Mouse (Mus musculus) heart, embryonic 14.5 days (tissue): ENCODE measurements around the gene Aamp. TPM values are rescaled to one million over a fixed set of nuclear protein-coding genes. Genes with fewer than 3 reads are reported as not detected.
"Not testable (repeated sequence)": the region's sequence is repeated elsewhere in the genome, so short reads cannot be mapped to it uniquely, and the experiment has no call there.

ENCODE experiments used
- ATAC-seq: fragments of 200-750 bp; cut with Nextera tagmentation; 2 replicates; pipeline ENCODE4 v1.8.0; 2017; ENCODE audit warnings: low read depth, moderate TSS enrichment; ENCODE audit not compliant: insufficient number of reproducible peaks, insufficient read depth, low FRiP score
- H3K27ac ChIP-seq, 2 experiments: fragments of 200-500 bp in 1 of 2; fragments of 300-500 bp in 1 of 2; sonication (generic) in 1 of 2; replicated peaks in 1 of 2; 2 replicates each; pipeline ENCODE4 v1.5.1; 2012 to 2014; ENCODE audit warnings: low read depth in 2 of 2, low read length in 2 of 2, control low read depth in 1 of 2, mild to moderate bottlenecking in 1 of 2, mixed read lengths in 1 of 2; ENCODE audit not compliant: control insufficient read depth in 1 of 2, insufficient read depth in 1 of 2
- H3K27me3 ChIP-seq: fragments of 300-500 bp; sonication (generic); 2 replicates; pipeline ENCODE4 v1.6.1; 2014; ENCODE audit warnings: mild to moderate bottlenecking, low read length, control low read depth; ENCODE audit not compliant: control insufficient read depth, insufficient read depth
- H3K36me3 ChIP-seq: fragments of 300-500 bp; sonication (generic); 2 replicates; pipeline ENCODE4 v1.6.1; 2014; ENCODE audit warnings: mild to moderate bottlenecking, control low read depth, low read length, mixed read lengths; ENCODE audit not compliant: control insufficient read depth, insufficient read depth
- H3K4me1 ChIP-seq, 2 experiments: fragments of 200-500 bp in 1 of 2; fragments of 300-500 bp in 1 of 2; sonication (generic) in 1 of 2; 2 replicates each; pipeline ENCODE4 v1.6.1; 2012 to 2014; ENCODE audit warnings: low read length in 2 of 2, control low read depth in 1 of 2, mixed read lengths in 1 of 2; ENCODE audit not compliant: control insufficient read depth in 2 of 2, insufficient read depth in 2 of 2
- H3K4me2 ChIP-seq: fragments of 300-500 bp; sonication (generic); 2 replicates; pipeline ENCODE4 v1.6.1; 2014; ENCODE audit warnings: mild to moderate bottlenecking, low read length
- H3K4me3 ChIP-seq, 2 experiments: fragments of 200-500 bp in 1 of 2; fragments of 300-500 bp in 1 of 2; sonication (generic) in 1 of 2; 2 replicates each; pipeline ENCODE4 v1.5.1; 2012 to 2014; ENCODE audit warnings: low read length in 2 of 2, mild to moderate bottlenecking in 2 of 2, control low read depth in 1 of 2, low read depth in 1 of 2, moderate library complexity in 1 of 2; ENCODE audit not compliant: control insufficient read depth in 1 of 2, insufficient read depth in 1 of 2
- H3K9ac ChIP-seq: fragments of 300-500 bp; sonication (generic); 2 replicates; pipeline ENCODE4 v1.6.1; 2014; ENCODE audit warnings: mild to moderate bottlenecking, low read length
- H3K9me3 ChIP-seq: fragments of 300-500 bp; sonication (generic); 2 replicates; pipeline ENCODE4 v1.6.1; 2016; ENCODE audit warnings: low read length, control low read depth; ENCODE audit not compliant: control insufficient read depth
- WGBS: fragments of 180-500 bp; shearing (Covaris S2); extraction: QIAGEN DNeasy Blood & Tissue Kit; methylation state at CpG from one replicate; pipeline ENCODE4 v1.1.7; 2014; 5-methylcytosine and 5-hydroxymethylcytosine counted together
- polyA plus RNA-seq: library from polyadenylated mRNA; unstranded; fragments of >200 nt; fragmentation: Nextera tagmentation; extraction: Ambion mirVana; gene quantifications from 2 replicates; pipeline ENCODE4 v1.2.1, GENCODE M21; 2014

The Aamp gene
- polyA plus RNA-seq, 1 experiment from 2014 or later = 187 TPM

DNA sequence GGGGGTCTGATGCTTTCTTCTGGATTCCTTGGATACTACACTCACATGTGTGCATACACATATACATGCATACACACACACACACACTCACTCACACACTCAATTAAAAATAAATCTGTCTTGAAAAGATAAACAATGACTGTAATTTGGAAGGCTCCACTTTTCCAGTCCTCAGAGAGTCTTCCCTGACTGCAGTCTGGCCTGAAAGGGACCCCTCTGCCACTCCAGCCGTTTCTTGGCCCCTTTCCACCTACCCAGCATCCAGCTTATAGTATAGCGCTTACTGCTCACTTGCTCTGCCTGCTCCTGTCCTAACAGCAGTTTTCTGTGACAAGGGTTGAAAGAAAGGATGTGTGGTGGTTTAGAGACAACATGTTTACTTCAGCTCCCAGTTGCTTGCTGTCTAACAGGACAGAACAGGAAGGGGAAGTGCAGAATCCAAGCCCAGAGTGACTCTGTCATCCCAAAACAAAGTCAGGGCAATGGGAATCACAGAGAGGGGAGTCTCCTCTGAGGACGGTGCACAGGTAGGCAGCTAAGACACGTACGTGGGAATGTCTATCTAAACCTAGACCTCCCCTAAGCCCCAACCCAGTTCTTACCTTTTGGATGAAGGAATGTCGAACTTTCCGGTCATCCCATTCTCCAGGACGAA is 8.9 kb upstream of the Aamp start:
- Histone ChIP-seq H3K36me3 (peaks cover 67% of the 10 kb centered on the region), H3K4me1 (peaks cover 80 to 91% of the 10 kb centered on the region in 2 experiments), H3K27me3 (no peaks in the 10 kb centered on the region), H3K9me3 (no peaks in the 10 kb centered on the region), H3K9ac (peak overlapping the region; percentile 4; the same call in 1 of the 2 replicates), H3K4me2 (no peak overlapping the region), H3K4me3 (no peak overlapping the region), H3K27ac (peak overlapping the region; percentile 2 to 100; a peak in 2 of 4 replicates)
- no peak for ATAC-seq
- 72% methylated on average over 8 of the region's 8 CpGs for WGBS

DNA sequence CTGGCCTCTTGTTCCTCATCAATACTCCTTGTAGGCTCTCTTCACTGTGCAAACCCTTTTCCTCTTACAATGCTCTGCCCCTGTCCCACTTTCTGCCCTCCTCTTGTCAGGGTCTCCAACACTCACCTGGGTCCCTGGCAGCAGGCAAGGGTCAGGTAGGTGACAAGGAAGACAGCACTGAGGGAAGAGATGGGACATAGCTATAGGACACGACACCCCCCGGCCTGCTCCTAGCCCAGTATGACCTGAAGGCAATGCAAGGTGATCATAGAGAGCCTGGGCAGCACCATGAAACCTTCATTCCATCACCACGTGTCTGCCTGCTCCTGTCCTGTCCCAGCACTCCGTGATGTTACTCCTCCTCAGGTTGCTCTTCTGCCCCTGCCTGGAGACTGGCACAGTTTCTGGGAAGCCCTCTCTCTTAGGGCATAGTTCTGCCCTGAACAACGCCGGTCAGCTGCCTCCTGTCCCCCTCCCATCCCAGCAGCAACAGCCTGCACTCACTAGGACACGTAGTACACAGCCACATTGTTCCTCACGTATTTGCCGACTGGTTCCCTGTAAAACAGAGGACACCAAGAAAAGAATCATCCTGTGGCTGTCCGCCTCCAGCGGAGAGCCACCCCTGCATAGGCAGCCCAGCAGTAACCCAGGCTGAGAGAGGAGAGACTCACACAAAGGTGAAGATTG is 7.9 kb upstream of the Aamp start:
- Histone ChIP-seq H3K9me3 (no peaks in the 10 kb centered on the region), H3K4me3 (no peak overlapping the region), H3K36me3 (peaks cover 65% of the 10 kb centered on the region), H3K4me1 (peaks cover 72 to 88% of the 10 kb centered on the region in 2 experiments), H3K4me2 (no peak overlapping the region), H3K27ac (no peak overlapping the region), H3K9ac (no peak overlapping the region), H3K27me3 (no peaks in the 10 kb centered on the region)
- ATAC-seq = no peak
- 82% methylated on average over 11 of the region's 11 CpGs for WGBS

DNA sequence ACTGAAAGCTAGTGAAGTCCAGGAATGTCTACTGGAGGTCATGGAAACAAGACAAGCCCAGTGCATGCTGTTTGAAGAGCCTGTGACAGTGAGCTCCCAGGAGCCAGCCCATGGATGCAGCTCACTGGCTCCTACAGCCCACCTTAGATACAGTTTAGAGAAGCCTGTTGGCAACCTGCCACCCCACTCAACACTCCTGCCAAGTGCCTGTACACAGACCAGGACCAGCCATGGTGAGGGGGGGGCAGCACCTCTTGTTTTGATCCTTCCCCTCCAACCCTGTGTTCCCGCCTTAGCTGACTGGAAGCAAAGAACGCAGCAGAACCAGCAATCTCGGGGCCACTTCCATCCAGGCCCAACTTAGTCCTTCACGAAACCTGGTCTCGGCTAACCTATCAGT is 5.6 kb upstream of the Aamp start:
- no peak overlapping the region for H3K4me3 ChIP-seq
- 18% methylated on average over 5 of the region's 5 CpGs for WGBS
- ATAC-seq = peak; percentile 82
- peak overlapping the region; percentile 58 for H3K9ac ChIP-seq
- peak overlapping the region; percentile 28 for H3K4me2 ChIP-seq
- peaks cover 53 to 70% of the 10 kb centered on the region in 2 experiments for H3K4me1 ChIP-seq
- H3K9me3 ChIP-seq = no peaks in the 10 kb centered on the region
- peaks cover 67% of the 10 kb centered on the region for H3K36me3 ChIP-seq
- peak overlapping the region; percentile 81 to 87 for H3K27ac ChIP-seq
- H3K27me3 ChIP-seq = no peaks in the 10 kb centered on the region

DNA sequence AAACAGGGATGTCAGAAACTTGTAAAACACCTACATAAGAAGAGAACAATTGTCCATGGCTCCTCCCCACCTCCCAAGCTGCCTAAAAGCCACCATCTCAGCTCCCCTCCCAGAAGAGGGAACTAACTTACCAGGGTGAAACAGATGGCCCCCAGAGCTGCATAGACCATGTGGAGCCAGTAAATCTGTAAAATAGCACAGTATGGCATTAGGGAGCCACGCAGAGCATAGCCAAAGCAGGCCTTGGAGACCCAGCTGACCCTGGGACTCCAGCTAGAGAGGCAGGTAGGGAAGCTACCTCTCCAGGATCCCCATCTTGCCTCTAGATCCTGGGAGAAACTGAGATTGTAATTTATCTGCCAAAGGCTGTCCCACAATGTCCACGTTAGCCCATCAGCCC is 5.2 kb upstream of the Aamp start:
- WGBS = 57% methylated on average over 2 of the region's 2 CpGs
- H3K9ac ChIP-seq = peak overlapping the region; percentile 22; the same call in 1 of the 2 replicates
- peaks cover 67% of the 10 kb centered on the region for H3K36me3 ChIP-seq
- no peaks in the 10 kb centered on the region for H3K9me3 ChIP-seq
- H3K4me3 ChIP-seq = no peak overlapping the region
- H3K4me1 ChIP-seq = peaks cover 49 to 66% of the 10 kb centered on the region in 2 experiments
- peak overlapping the region; percentile 81 to 87 for H3K27ac ChIP-seq
- no peak overlapping the region for H3K4me2 ChIP-seq
- H3K27me3 ChIP-seq = no peaks in the 10 kb centered on the region
- ATAC-seq = no peak

DNA sequence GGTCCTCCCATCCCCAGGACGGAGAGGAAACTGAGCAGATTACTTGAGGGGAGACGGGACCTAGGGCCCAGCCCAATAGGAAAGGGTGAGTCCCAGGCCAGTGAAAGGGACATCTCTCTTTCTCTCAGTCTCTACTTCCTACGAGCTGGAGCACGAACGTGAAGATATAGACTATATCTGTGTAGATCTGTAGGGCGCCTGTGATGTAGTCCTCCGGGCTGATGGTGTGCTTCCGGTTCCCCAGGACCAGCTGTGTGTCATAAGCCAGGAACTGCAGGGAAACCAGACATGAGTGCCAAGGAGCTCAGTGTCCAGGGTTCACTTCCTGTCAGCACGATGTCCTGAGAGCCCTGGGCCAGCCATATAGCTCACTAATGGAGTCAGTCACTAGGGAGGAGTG is 4.7 kb upstream of the Aamp start:
- H3K27ac ChIP-seq = peak overlapping the region; percentile 81 to 87
- no peak overlapping the region for H3K4me3 ChIP-seq
- peaks cover 67% of the 10 kb centered on the region for H3K36me3 ChIP-seq

DNA sequence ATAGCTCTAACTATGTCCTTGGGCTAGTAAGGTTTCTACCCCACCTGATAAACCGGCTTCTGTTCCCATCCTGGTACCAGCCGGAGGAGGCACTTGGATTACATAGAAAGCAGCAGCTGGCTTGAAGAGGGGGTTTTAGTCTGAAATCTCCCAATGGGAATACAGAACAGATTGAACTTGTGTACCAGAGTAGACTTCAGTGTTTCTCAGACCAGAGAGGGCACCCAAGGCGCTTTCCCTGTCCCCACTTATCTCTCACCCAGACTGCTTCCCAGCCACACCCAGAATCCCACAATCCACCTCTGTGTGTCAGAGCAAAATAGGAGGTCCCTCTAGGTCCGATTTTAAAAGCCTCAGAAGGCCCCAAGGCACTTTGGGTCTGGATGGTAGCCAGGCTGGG is 3.8 kb upstream of the Aamp start:
- peaks cover 59% of the 10 kb centered on the region for H3K36me3 ChIP-seq
- peak overlapping the region in 1 of 2 experiments; percentile 87; a peak in 2 of 4 replicates for H3K27ac ChIP-seq
- no peak overlapping the region for H3K4me3 ChIP-seq
- H3K9me3 ChIP-seq = no peaks in the 10 kb centered on the region
- no peaks in the 10 kb centered on the region for H3K27me3 ChIP-seq
- peaks cover 41 to 55% of the 10 kb centered on the region in 2 experiments for H3K4me1 ChIP-seq
- ATAC-seq = no peak
- H3K4me2 ChIP-seq = no peak overlapping the region
- 65% methylated on average over 4 of the region's 4 CpGs for WGBS
- peak overlapping the region; percentile 14; the same call in 1 of the 2 replicates for H3K9ac ChIP-seq

More for the DNA sequence above, 4.7 kb upstream of the Aamp start:
- Histone ChIP-seq H3K9ac (peak overlapping the region; percentile 22; the same call in 1 of the 2 replicates), H3K4me2 (no peak overlapping the region), H3K27me3 (no peaks in the 10 kb centered on the region), H3K4me1 (peaks cover 46 to 61% of the 10 kb centered on the region in 2 experiments), H3K9me3 (no peaks in the 10 kb centered on the region)
- ATAC-seq = no peak
- WGBS = 67% methylated on average over 9 of the region's 9 CpGs

DNA sequence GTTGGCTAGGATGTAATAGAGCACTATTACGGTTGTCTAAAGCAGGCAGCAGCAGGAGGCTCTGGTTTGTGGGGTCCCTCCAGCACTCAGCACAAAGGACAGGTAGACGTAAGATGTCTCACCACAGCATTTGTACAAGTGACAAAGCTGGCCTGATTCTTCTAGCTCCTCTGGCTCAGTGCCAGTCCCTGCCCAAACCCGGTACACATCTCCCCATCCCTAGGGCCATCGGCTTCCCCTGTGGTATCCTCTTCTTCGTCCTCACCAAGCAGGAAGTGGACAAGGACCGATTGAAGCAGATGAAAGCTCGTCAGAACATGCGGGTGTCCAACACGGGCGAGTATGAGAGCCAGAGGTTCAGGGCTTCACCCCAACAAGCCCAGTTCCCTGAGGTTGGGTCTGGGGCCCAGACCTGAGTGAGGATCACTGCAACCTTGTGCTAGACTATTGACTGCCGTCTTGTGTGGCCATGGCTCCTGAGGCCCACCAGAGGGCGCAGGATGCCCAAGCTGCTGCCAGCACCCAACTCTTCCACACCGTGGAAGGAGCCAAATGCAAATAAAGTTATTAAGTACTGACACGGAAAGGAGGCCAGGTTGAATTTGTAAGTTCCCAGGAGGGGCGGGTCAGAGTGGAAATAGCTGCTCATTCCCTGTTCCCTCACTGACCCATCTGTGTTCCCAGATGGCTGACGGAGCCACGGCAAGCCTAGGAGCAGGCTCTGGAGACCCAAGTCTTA is 2.5 kb upstream of the Aamp start:
- ATAC-seq, H3K4me2 ChIP-seq, H3K9me3 ChIP-seq, H3K27ac ChIP-seq, H3K27me3 ChIP-seq, H3K9ac ChIP-seq, H3K4me3 ChIP-seq: not testable (repeated sequence)
- Histone ChIP-seq H3K4me1 (peaks cover 35 to 54% of the 10 kb centered on the region in 2 experiments), H3K36me3 (peaks cover 59% of the 10 kb centered on the region)
- 55% methylated on average over 15 of the region's 17 CpGs for WGBS
